Mouse (Mus musculus) lung, embryonic 16.5 days (tissue): ENCODE data around the gene Lrba. TPM values are rescaled to one million over a fixed set of nuclear protein-coding genes. Genes with fewer than 3 reads are reported as not detected.

Experiments
- ATAC-seq: fragments of 200-750 bp; cut with Nextera tagmentation; 2 replicates; pipeline ENCODE4 v1.8.0; 2017; ENCODE audit warnings: low read depth, mild to moderate bottlenecking, moderate library complexity
- H3K27ac ChIP-seq: fragments of 300-500 bp; sonication (generic); 2 replicates; pipeline ENCODE4 v1.5.1; 2014; ENCODE audit warnings: mild to moderate bottlenecking, control low read depth, low read length
- H3K27me3 ChIP-seq: fragments of 300-500 bp; sonication (generic); 2 replicates; pipeline ENCODE4 v1.6.1; 2014; ENCODE audit warnings: low read depth, low read length, mixed read lengths; ENCODE audit not compliant: control insufficient read depth, insufficient read depth
- H3K36me3 ChIP-seq: fragments of 300-500 bp; sonication (generic); 2 replicates; pipeline ENCODE4 v1.6.1; 2014; ENCODE audit warnings: low read length; ENCODE audit not compliant: control insufficient read depth, insufficient read depth
- H3K4me1 ChIP-seq: fragments of 300-500 bp; sonication (generic); replicated peaks from 2 replicates; pipeline ENCODE4 v1.6.1; 2014; ENCODE audit warnings: low read length, mixed read lengths; ENCODE audit not compliant: control insufficient read depth, insufficient read depth
- H3K4me2 ChIP-seq: fragments of 300-500 bp; sonication (generic); 2 replicates; pipeline ENCODE4 v1.6.1; 2014; ENCODE audit warnings: low read depth, low read length, control low read depth
- H3K4me3 ChIP-seq: fragments of 300-500 bp; sonication (generic); 2 replicates; pipeline ENCODE4 v1.5.1; 2014; ENCODE audit warnings: mild to moderate bottlenecking, low read length, control low read depth
- H3K9ac ChIP-seq: fragments of 300-500 bp; sonication (generic); 2 replicates; pipeline ENCODE4 v1.6.1; 2014; ENCODE audit warnings: low read length, control low read depth
- H3K9me3 ChIP-seq: fragments of 300-500 bp; sonication (generic); 2 replicates; pipeline ENCODE4 v1.6.1; 2016; ENCODE audit warnings: low read length; ENCODE audit not compliant: control insufficient read depth
- WGBS: fragments of 180-500 bp; shearing (Covaris S2); extraction: QIAGEN DNeasy Blood & Tissue Kit; methylation state at CpG from one replicate; pipeline ENCODE4 v1.1.7; 2014; 5-methylcytosine and 5-hydroxymethylcytosine counted together
- polyA plus RNA-seq: library from polyadenylated mRNA; unstranded; fragments of >200 nt; fragmentation: Nextera tagmentation; extraction: Ambion mirVana; gene quantifications from 2 replicates; pipeline ENCODE4 v1.2.1, GENCODE M21; 2015

Gene Lrba
- polyA plus RNA-seq, 1 experiment from 2014 or later: 3.4 TPM

DNA sequence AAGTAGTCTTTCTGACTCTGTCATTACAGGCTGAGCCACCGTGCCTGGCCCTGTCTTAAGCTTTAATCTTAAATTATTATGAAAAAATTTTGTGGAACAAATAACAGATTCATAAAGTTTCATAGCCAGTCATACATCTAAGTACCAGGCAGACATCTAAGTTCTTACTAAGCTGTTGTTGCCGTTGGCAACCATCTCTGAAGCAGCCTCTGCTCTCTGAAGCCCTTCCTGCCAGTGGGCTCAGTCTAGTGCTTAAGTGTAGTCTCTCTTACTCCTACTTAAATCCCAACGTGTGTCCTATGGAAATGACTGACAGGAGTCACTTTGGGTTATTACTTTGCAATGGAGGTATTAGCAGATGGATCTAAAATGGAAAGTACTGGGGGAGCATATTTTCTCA is 426.5 kb downstream of the Lrba start:
- H3K4me2 ChIP-seq: no peak overlapping the region
- no peaks in the 10 kb centered on the region for H3K27me3 ChIP-seq
- ATAC-seq: no peak
- WGBS: 59% methylated on average over 3 of the region's 3 CpGs
- no peak overlapping the region for H3K4me3 ChIP-seq
- no peaks in the 10 kb centered on the region for H3K9me3 ChIP-seq
- no peaks in the 10 kb centered on the region for H3K4me1 ChIP-seq
- no peak overlapping the region for H3K27ac ChIP-seq
- H3K9ac ChIP-seq: no peak overlapping the region
- H3K36me3 ChIP-seq: no peaks in the 10 kb centered on the region

DNA sequence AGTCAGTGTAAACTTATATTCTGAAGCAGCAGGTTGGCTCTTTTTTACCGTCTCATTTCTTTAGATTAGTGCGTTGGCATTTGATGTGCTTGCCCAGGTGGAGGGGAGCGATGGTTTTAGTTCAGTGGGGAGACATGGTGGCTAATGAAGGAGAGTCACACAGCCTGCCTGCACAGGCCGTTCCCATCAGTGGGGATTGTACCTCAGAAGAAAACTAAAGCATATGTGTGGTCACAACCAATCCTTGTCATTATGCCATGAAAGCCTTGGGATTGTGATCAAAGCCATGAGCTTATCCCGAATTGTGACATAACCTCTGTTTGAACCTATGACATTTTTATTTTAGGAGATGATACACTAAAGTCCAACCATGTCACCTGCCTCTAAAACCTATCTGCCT is 434.8 kb downstream of the Lrba start:
- H3K9me3 ChIP-seq: no peaks in the 10 kb centered on the region
- WGBS: 84% methylated on average over 5 of the region's 5 CpGs
- no peak overlapping the region for H3K27ac ChIP-seq
- ATAC-seq: no peak
- no peak overlapping the region for H3K9ac ChIP-seq
- no peaks in the 10 kb centered on the region for H3K27me3 ChIP-seq
- H3K4me3 ChIP-seq: no peak overlapping the region
- no peak overlapping the region for H3K4me2 ChIP-seq
- H3K36me3 ChIP-seq: no peaks in the 10 kb centered on the region
- no peaks in the 10 kb centered on the region for H3K4me1 ChIP-seq

DNA sequence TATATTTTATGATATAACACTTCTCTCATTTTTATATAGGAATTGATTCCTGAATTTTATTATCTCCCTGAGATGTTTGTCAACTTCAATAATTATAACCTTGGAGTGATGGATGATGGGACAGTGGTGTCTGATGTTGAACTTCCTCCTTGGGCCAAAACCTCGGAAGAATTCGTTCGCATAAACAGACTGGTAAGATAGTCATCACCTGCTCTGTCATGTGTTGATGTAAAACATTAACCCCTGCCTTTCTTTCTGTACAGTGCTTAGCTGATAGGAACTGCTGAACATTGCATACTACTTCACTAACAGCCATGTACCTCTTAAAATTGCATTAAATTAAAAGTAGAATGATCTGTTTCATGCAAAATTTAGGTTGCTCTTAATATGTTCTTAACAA is 439.9 kb downstream of the Lrba start:
- 16% methylated on average over 3 of the region's 3 CpGs for WGBS
- H3K27me3 ChIP-seq: no peaks in the 10 kb centered on the region
- no peak overlapping the region for H3K9ac ChIP-seq
- no peaks in the 10 kb centered on the region for H3K36me3 ChIP-seq
- no peak overlapping the region for H3K27ac ChIP-seq
- no peak for ATAC-seq
- no peak overlapping the region for H3K4me3 ChIP-seq
- H3K9me3 ChIP-seq: no peaks in the 10 kb centered on the region
- H3K4me2 ChIP-seq: no peak overlapping the region
- H3K4me1 ChIP-seq: no peaks in the 10 kb centered on the region

DNA sequence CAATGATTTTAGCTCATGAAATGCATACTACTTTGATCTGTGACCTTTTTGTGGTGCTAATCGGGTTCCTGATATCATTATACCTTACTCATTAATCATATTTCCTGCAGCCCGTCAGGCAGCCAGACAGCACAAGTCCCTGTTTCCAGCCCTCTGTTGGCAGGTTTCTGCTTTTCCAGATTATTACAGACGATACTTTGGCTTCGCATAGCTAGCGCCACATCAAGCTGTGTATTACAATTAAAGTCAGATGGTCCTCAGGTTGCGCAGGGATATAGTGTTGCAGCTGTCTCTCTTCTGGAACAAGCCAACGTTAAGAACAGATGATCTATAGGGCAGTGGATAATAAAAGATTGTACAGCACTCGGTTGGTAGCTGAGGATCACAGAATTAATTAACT is 443.7 kb downstream of the Lrba start:
- WGBS: 60% methylated on average over 8 of the region's 8 CpGs
- Histone ChIP-seq H3K4me3 (no peak overlapping the region), H3K27me3 (no peaks in the 10 kb centered on the region), H3K9me3 (no peaks in the 10 kb centered on the region), H3K4me2 (no peak overlapping the region), H3K4me1 (no peaks in the 10 kb centered on the region), H3K9ac (no peak overlapping the region), H3K27ac (no peak overlapping the region), H3K36me3 (no peaks in the 10 kb centered on the region)
- ATAC-seq: no peak

DNA sequence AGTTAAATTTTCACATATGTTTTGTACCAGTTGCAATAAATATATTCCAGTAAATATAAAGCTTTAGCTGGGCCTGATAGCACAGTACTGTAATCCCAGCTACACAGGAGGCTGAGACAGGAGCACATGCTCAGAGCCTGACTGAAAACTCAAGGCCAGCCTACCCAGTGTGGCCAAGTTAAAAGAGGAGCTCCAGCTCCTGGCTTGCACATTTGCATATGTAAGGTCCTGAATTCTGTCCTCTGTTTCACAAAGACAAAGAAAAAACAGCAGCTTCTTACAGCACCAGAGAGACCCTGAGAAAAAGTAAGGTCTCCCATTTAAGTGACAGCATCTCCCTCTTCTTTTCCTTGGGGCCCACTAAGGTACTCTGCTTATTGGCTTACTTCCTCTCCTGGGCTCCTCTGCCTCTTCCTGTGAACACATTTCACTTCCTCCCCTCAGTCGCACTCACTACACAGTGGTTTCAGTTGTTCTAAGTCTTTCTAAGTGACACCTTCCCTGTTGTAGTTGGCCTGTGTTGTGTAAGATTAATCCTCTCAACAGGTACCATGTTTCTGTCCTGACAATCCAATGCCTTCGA is 453.2 kb downstream of the Lrba start:
- Histone ChIP-seq H3K27me3 (no peaks in the 10 kb centered on the region), H3K9me3 (no peaks in the 10 kb centered on the region), H3K27ac (no peak overlapping the region), H3K4me3 (no peak overlapping the region), H3K4me2 (no peak overlapping the region), H3K4me1 (no peaks in the 10 kb centered on the region), H3K9ac (no peak overlapping the region), H3K36me3 (no peaks in the 10 kb centered on the region)
- 64% methylated on average over 2 of the region's 2 CpGs for WGBS
- no peak for ATAC-seq

DNA sequence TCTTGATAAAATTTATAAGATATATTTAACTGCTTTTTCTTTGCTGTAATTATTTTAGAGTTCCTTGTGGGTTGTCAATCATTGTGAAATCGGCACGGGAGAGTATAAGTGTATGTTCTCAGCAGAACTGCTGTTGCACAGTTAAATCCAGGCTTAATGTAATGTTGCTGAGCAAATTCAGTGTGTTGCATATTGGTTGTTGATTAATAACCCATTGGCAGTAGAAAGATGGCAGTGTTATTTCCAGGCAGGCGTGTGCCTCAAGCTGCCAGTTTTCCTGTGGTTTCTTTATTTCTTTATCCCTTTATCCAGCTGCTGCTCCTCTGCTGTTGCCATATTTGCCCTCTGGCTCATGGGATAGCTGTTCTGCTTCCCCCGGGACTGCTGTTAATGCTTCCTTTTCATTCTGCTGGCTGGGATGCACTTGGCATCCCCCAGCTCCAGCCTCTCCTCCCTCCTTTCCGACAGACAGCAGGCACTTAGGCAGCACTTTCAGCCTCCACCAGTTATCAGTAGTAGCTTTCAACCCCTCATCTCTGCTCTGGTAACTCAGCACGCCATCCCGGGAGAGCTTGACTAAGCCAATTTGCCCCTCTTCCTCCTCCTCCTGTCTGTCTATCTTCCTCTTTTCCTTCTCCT is 463.2 kb downstream of the Lrba start:
- Histone ChIP-seq H3K36me3 (no peaks in the 10 kb centered on the region), H3K4me3 (no peak overlapping the region), H3K27me3 (no peaks in the 10 kb centered on the region), H3K9ac (no peak overlapping the region), H3K9me3 (no peaks in the 10 kb centered on the region), H3K27ac (no peak overlapping the region), H3K4me1 (0 out of 2 replicates have a peak, but pooled peaks cover 2% of the 10 kb centered on the region), H3K4me2 (no peak overlapping the region)
- WGBS: 42% methylated on average over 7 of the region's 7 CpGs
- no peak for ATAC-seq

DNA sequence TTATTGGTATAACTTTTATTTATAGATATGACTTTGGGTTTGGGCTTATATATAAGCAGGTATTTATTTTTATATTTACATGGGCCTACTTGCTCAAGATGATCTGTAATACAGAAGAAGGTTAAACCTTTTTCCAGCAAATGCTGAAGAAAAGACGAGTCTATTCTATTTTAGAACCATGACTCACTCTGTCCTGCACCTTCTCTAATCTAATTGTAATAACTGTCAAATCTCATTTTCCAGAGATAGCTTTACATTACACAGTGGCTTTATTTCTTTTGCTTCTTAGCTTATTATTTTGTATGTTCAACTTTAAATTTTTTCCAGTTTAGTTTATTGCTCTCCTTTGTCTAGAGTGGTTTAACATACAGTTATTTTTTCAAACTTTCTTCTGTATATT is 464.0 kb downstream of the Lrba start:
- 66% methylated on average over 1 of the region's 1 CpGs for WGBS

DNA sequence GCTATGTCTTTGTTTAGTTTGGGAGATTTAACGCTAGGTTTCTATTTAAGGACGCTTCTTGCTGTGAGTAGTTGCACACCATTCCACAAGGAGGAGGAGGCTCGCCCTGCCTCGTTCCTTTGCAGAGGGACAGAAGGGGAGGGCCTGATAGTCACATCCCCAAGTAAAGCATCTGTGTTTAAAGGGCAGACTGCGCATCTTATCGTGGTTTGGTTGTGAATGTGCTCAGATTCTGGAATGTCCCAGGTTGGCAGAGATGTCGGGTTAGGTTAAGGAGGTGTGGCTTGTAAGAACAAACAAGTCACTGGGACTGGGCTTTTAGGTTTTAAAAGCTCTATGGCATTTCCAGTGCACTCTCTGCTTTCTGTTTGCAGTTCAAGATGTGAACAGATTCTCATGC is 464.8 kb downstream of the Lrba start:
- ATAC-seq: no peak
- Histone ChIP-seq H3K36me3 (no peaks in the 10 kb centered on the region), H3K4me1 (0 out of 2 replicates have a peak, but pooled peaks cover 2% of the 10 kb centered on the region), H3K27ac (no peak overlapping the region), H3K9me3 (no peaks in the 10 kb centered on the region), H3K4me2 (no peak overlapping the region), H3K4me3 (no peak overlapping the region), H3K9ac (no peak overlapping the region), H3K27me3 (no peaks in the 10 kb centered on the region)
- WGBS: 16% methylated on average over 7 of the region's 7 CpGs

More for the DNA sequence above, 464.0 kb downstream of the Lrba start:
- H3K9me3 ChIP-seq: no peaks in the 10 kb centered on the region
- no peak overlapping the region for H3K4me3 ChIP-seq
- no peak overlapping the region for H3K9ac ChIP-seq
- H3K36me3 ChIP-seq: no peaks in the 10 kb centered on the region
- H3K27me3 ChIP-seq: no peaks in the 10 kb centered on the region
- ATAC-seq: no peak
- no peak overlapping the region for H3K27ac ChIP-seq
- H3K4me1 ChIP-seq: 0 out of 2 replicates have a peak, but pooled peaks cover 2% of the 10 kb centered on the region
- H3K4me2 ChIP-seq: no peak overlapping the region

DNA sequence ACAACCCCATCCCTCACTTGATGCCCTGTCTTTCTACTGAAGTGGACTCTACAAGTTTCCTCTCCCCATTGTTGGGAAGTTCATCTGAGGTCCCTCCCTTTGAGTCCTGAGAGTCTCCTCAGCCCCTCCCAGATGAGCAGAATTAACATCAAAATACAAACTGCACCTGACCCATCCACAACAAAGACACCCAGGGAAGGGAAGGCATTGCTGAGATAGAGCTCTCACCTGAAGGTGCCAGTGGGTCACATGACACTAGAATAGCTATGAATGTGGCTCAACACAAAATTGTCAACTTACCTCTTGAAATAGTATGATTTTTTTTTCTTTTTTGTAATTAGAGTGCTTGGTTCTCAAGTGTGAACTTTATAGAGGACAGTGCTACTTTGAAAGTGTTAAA is 468.3 kb downstream of the Lrba start:
- no peaks in the 10 kb centered on the region for H3K9me3 ChIP-seq
- no peak overlapping the region for H3K4me2 ChIP-seq
- no peaks in the 10 kb centered on the region for H3K36me3 ChIP-seq
- no peak overlapping the region for H3K4me3 ChIP-seq
- H3K27ac ChIP-seq: no peak overlapping the region
- no peak for ATAC-seq
- 0 out of 2 replicates have a peak, but pooled peaks cover 2% of the 10 kb centered on the region for H3K4me1 ChIP-seq
- H3K27me3 ChIP-seq: no peaks in the 10 kb centered on the region
- H3K9ac ChIP-seq: no peak overlapping the region
